Mouse (Mus musculus) kidney, adult 18-20 months (tissue): Measurements from ENCODE around the gene Haspin.

Experiments used
- DNase-seq: peaks from one replicate; pipeline ENCODE4 v3.0.0; 2021

Gene Haspin

GRCm38 (mm10) chr11:73137591-73138501 is at the start of gene Haspin:
Gene Haspin (minus strand): TSS chr11:73138294.
- peak; percentile 93 for DNase-seq

DNA sequence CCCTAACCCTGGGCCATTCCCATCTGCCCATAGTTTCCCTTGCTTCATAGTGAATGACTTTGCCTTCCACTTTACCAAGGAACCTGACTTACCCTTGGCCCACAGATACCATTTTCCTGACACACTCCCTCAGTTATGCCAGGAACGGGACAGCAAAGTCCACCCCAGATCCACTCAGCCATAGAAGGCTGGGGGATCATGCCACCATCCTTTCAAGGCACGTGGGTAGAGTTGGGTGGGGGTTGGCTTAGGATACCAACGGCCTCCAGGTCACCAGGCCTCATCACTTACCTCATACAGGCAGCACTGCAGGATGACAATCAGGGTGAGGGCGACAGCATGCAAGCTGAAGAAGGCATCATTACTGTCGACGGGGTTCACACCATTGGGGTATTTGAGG is 49.1 kb upstream of the Haspin start:
- DNase-seq: peak; percentile 34

DNA sequence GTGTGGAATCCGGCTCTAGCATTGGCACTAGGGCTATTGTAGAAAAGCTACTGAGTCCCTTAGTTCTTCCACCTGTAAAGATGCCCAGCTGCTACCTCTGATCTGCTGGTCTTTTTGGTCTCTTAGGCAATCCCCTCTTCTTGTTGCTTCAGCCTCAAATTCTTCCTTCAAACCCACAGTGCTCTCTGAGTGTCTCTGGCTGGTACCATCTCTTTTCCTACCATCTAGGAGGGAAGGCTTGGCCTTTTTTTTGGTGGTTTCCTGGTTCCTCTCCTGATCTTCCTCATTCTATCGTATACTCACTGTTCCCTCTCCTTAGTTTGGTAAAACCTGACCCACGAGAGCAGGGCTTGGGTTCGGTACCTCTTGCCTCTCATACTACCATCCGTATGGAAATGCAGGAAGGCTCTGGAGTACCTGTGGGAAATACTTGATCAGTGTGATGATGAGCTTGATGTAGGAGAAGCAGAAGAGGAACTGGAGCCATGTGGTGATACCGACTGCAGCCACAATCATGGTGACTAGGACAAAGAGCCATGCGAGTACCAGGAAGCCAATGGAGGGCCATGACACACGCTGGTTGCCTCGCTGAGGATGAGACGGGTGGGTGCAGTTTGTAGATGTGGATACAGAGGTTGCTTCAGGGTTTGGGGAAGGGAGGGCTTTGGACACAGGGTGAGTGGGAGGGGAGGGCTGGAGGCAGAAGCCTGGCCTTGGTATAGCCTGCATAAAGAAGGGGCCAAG is 48.0 kb upstream of the Haspin start:
- DNase-seq: no peak

DNA sequence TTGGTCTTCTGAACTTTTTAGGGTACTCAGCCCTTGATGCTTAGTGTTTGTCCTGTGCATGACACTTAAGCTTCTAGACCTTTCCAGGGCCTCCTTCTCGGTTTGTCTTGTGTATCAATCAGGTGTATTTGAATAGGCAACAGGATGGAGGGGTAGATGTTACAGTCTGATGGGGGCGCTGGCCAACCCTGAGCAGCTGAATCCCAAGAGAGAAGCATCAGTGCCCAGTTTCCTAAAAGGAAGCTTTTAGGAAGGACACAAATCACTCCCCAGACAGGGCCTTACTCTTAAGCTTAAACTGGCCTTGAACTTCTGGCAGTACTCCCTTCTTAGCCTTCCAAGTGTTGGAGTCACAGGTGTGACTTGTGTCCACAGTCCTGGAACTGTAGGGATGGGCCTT is 39.8 kb upstream of the Haspin start:
- DNase-seq: no peak

DNA sequence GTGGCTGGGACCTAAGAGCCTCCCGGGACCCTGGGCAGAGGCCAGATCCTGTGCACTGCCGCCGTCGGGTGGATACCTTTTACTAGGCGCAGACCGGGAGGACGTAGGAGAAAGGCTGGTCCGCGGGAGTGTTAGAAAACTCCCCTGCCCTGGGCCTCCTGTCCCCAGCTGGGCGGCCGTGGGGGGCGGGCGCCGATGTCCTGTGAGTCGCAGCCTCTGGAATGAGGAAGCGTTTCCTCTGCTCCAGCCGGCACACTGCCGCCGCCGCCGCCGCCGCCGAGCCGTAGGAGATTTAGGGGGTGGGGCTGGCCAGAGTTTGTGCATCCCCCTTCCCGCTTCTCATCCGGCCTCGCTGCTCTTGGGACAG is 39.4 kb upstream of the Haspin start:
- peak; percentile 83 for DNase-seq

GRCm38 (mm10) chr11:73176608-73177508 is 38.8 kb upstream of the Haspin start, which contains the start of the genes Emc6 and Tax1bp3:
Gene Emc6 (minus strand): TSS chr11:73177037.
Gene Tax1bp3 (plus strand): TSS chr11:73177083.
- peak; percentile 94 for DNase-seq

DNA sequence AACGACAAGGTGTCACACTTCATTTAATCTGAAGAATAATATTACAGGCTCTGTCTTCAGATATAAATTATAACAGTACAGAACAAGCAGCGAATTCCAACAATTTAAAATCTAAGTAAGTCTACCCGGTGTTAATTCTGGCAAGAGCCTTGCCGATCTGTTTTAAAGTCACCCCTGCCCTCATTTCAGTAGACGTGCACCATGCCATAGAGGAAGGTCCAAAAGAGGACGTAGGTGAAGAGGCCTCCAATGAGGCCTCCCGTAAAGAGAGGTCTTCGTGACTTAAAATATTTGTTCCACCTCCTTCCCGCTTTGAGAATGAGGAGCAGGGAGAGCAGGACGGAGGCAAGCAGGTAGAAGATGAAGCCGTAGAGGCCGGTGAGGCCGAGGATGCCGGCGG is 38.1 kb upstream of the Haspin start:
- DNase-seq: no peak

DNA sequence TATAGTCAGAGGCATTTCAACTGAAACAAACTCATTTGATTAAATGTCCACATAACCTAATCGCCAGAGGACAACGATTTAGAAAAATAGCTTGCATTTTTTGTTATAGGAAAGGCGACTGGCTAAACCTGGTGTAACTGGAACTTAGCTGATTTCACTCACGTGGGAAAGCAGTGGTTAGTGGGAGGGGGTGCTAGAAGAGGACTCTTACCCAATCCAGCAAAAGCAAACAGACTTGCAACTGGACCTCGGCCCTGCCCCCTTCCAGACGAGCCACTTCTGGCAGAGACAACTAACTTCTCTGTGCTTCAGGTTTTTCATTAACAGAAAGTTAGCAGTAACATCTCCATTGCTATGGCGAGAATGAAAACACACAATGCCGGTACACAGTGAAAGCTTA is 37.5 kb upstream of the Haspin start:
- peak; percentile 80 for DNase-seq

GRCm38 (mm10) chr11:73172186-73172585 is 34.1 kb upstream of the Haspin start:
- peak; percentile 88 for DNase-seq

- DNase-seq: peak; percentile 78
These were observed 31.1 kb upstream of the Haspin start for GRCm38 (mm10) chr11:73169231-73169630.

DNA sequence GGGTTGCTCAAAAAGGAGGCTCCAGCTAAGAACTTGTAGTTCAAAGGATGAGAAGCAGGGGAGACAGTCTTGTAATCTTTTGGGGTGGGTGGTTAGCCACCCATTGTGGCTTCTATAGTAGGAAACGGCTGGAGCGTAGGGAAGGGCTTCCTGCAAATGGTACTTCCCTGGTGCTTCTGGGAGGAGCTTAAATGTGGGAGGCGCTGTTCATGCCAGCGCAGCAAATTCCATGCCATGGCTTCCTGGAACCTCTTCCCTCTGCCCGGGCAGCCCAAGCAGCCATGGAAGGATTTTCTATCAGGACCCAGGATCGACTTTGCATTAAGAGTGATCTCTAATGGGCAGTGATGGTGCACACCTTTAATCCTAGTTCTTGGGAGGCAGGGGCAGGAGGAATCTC is 30.5 kb upstream of the Haspin start:
- peak; percentile 57 for DNase-seq

DNA sequence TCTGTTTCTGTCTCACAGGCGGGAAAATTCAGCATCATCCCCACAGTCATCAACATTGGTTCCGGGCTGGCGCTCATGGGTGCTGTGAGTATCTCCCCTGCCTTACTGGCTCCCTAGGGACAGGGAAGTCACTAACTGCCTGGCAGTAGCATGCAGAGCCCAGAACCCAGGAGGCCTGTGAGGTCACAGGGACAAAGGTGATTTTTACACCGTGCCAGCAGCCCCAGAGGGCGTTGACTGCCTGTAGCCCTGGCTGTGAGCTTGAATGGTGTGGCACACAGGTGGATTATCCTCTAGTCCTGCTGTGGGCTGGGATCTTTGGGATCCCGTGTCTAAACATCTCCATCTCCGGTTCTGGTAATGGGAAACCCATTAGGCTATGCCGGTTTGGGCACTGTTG is 30.0 kb upstream of the Haspin start:
- peak; percentile 61 for DNase-seq

GRCm38 (mm10) chr11:73162284-73162683 is 24.2 kb upstream of the Haspin start:
- no peak for DNase-seq

DNA sequence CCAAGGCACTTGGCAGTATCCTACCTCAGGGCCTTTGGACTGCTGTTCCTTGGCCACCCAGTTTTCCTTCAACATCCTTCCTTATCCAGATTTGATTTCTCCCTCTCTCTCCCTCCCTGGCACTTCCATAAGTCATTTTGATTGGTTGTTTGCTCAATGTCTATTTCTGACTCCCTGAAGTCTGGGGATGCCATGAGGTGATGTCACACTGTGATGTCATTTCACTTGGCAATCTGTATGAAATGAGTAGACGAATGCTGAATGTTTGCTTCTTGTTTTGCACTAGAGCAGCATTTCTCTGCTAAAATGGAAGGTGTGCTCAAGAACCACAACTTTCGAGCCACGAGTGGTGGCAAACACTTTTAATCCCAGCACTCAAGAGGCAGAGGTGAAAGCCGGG is 23.5 kb upstream of the Haspin start:
- no peak for DNase-seq

GRCm38 (mm10) chr11:73160811-73161200 is 22.7 kb upstream of the Haspin start:
- peak; percentile 62 for DNase-seq

DNA sequence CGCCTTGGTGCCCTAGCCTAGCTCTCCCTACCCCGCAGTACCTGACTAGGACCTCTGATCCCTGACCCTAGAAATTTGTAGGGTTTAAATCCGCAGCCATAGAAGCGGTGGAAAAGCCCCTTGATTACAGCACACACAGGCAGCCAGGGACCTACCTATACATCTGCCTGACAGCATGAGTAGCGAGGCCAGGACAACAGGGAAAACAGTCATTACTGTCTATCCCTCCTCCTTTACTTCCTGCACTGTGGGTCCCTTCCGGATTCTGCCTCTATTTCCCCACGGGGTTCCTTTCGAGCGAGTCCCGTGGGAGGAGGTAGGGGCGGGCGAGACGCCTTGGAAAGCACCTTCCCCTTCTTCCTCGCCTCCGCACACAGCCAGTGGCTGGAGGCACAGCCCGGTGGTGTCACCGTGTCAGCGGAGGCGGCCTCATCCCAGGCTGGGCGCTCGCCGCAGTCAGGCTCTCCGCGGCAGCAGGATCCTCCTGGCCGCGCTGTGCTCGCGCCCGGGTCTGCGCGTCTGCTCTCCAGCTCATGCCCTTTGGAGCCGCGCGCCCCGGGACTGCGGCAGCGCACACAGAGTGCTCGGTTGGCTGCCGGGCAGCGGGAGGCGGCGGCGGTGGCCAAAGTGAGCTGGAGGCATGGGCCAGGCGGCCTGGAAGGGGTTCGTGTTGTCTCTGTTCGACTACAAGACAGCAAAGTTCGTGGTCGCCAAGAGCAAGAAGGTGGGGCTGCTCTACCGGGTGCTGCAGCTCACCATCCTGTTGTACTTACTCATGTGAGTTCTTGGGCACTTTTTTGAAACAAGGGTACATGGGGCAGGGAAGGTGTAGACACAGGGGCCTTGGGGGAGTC is 22.1 kb upstream of the Haspin start, which contains the start of gene P2rx5:
P2rx5 (plus strand) TSS at position 465 of the 854 bp plus-strand sequence.
- DNase-seq: peak; percentile 74

- DNase-seq: no peak
These were observed 17.0 kb upstream of the Haspin start for GRCm38 (mm10) chr11:73155071-73155470.

DNA sequence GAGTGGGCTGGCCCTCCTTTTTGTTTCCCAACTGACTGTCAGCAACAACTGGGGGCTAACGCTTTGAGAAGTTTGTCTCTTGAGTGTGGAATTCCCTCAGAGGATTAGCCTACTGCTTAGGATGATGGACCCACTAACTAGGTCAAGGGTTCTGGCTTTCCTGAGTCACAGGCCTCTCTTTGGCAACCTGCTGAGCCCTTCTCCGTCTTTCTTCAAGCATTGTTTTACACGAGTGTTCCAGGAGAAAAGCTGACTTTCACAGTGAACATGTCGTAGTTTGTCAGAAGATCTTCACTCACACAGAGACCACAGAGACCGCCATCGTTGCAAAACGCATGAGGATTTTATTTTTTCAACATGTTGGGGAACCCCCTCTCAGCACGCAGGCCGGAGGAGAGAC is 10.1 kb upstream of the Haspin start:
- DNase-seq: no peak

DNA sequence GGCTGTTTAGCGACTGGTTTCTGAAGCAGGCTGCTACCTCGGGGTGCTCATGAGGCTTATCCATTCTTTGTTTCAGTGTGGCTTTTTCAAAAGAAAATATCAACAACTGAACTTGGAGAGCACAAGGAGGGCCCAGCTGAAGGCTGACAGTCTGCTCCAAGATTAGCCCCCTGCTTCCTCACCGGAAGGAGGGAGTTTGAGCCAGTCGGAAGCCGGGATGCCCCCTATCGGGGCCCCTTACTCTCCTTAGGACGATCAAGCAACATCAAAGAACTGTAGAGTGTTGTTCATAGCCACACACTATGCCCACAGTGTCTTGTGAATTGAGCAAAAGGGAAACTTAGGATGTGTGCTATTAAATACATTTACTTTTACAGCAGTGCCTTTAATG is 8.9 kb upstream of the Haspin start:
- no peak for DNase-seq

- peak; percentile 49 for DNase-seq
These were observed 8.2 kb upstream of the Haspin start for GRCm38 (mm10) chr11:73146026-73146974.

GRCm38 (mm10) chr11:73144261-73144681 is 6.2 kb upstream of the Haspin start:
- DNase-seq: peak; percentile 52
